Mouse (Mus musculus) erythroblast, embryonic 14.5 days (primary cell): ENCODE measurements around the gene Nufip2.

ENCODE experiments used
- GATA1 ChIP-seq: IDR thresholded peaks from 2 replicates; pipeline ENCODE4 v1.6.1; 2012; ENCODE audit warnings: low read length, inconsistent platforms, mixed read lengths
- TAL1 ChIP-seq: IDR thresholded peaks from 3 replicates; pipeline ENCODE4 v1.6.1; 2012; ENCODE audit warnings: low read length, inconsistent platforms, mixed read lengths

DNA sequence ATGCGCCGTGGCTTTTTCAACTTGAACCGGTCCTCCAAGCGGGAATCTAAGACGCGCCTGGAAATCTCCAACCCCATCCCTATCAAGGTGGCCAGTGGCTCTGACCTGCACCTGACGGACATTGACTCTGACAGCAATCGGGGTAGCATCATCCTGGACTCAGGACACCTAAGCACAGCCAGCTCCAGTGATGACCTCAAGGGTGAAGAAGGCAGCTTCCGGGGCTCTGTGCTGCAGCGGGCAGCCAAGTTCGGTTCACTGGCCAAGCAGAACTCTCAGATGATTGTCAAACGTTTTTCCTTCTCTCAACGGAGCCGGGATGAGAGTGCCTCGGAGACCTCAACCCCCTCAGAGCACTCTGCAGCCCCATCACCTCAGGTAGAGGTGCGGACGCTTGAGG is 91.5 kb downstream of the Nufip2 start:
- no peak for TF ChIP-seq TAL1
- no peak for TF ChIP-seq GATA1
